Mouse (Mus musculus) forebrain, embryonic 14.5 days (tissue): ENCODE measurements around the gene Ap1g2. TPM values are rescaled to one million over a fixed set of nuclear protein-coding genes. Genes with fewer than 3 reads are reported as not detected.

Experiments
- ATAC-seq: fragments of 200-750 bp; cut with Nextera tagmentation; 2 replicates; pipeline ENCODE4 v1.8.0; 2017; ENCODE audit warnings: mild to moderate bottlenecking, moderate library complexity
- DNase-seq: peaks from one replicate; pipeline ENCODE4 v3.0.0-alpha.2; 2015; ENCODE audit warnings: low spot score
- H3K27ac ChIP-seq: fragments of 300-500 bp; sonication (generic); 2 replicates; pipeline ENCODE4 v1.5.1; 2014; ENCODE audit warnings: low read depth, mild to moderate bottlenecking, control low read depth, low read length, moderate library complexity
- H3K27me3 ChIP-seq: fragments of 300-500 bp; sonication (generic); replicated peaks from 2 replicates; pipeline ENCODE4 v1.6.1; 2014; ENCODE audit warnings: low read length, control low read depth, mixed read lengths; ENCODE audit not compliant: control insufficient read depth, insufficient read depth
- H3K36me3 ChIP-seq: fragments of 300-500 bp; sonication (generic); 2 replicates; pipeline ENCODE4 v1.6.1; 2014; ENCODE audit warnings: low read length, control low read depth; ENCODE audit not compliant: control insufficient read depth, insufficient read depth
- H3K4me1 ChIP-seq: fragments of 300-500 bp; sonication (generic); 2 replicates; pipeline ENCODE4 v1.6.1; 2014; ENCODE audit warnings: antibody characterized with exemption, low read length, control low read depth; ENCODE audit not compliant: control insufficient read depth, insufficient read depth
- H3K4me2 ChIP-seq: fragments of 300-500 bp; sonication (generic); 2 replicates; pipeline ENCODE4 v1.6.1; 2014; ENCODE audit warnings: mild to moderate bottlenecking, control low read depth, low read length
- H3K4me3 ChIP-seq: fragments of 300-500 bp; sonication (generic); 2 replicates; pipeline ENCODE4 v1.5.1; 2014; ENCODE audit warnings: low read depth, low read length, control low read depth
- H3K9ac ChIP-seq: fragments of 300-500 bp; sonication (generic); 2 replicates; pipeline ENCODE4 v1.6.1; 2014; ENCODE audit warnings: mild to moderate bottlenecking, low read length, control low read depth, moderate library complexity
- H3K9me3 ChIP-seq: fragments of 300-500 bp; sonication (generic); replicated peaks from 2 replicates; pipeline ENCODE4 v1.6.1; 2016; ENCODE audit warnings: low read length, control low read depth, mixed read lengths; ENCODE audit not compliant: control insufficient read depth
- WGBS: fragments of 180-500 bp; shearing (Covaris S2); extraction: QIAGEN DNeasy Blood & Tissue Kit; methylation state at CpG from one replicate; pipeline ENCODE4 v1.1.7; 2014; 5-methylcytosine and 5-hydroxymethylcytosine counted together
- polyA plus RNA-seq: library from polyadenylated mRNA; unstranded; fragments of >200 nt; fragmentation: Nextera tagmentation; extraction: Ambion mirVana; gene quantifications from 2 replicates; pipeline ENCODE4 v1.2.1, GENCODE M21; 2014

The Ap1g2 gene
- polyA plus RNA-seq, 1 experiment from 2014 or later, result 8.1 TPM

DNA sequence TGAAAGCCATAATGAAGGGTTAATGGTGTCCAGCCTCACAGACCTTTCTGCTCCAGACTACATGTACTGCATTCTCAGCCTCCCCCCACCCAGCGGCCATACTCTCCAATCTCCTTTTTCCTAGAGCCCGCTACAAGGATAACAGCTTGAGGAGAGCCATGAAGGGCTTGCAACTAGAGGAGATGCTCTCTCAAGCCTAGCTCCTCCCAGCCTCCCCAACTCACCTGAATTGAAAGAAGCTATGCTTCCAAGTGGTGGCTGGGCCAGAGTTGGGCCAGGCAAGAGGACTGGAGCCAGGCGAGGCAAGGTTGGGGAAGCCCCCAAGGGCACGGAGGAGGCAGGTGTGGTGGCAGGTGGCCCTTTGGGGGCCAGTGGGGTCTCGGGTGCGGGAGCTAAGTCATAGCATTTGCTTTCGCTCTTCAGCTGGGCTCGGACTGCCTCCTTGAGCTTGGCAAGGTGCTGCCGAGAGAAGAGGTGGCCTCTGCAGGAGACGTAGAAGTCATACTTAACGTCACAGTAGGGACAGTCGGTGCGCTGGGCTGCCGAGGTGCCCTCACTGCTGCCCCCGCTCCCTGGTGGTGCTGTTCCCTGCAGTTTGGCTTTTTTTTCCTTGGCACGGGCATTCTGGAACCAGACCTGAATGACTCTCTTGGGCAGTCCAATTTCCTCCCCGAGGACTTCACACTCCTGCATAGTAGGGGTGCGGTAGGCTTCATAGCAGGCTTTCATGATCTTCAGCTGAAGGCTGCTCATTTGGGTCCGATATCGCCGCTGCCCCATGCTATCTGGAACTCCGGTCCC, 42.6 kb downstream of the Ap1g2 start:
- Histone ChIP-seq H3K27me3 (no peaks in the 10 kb centered on the region), H3K4me3 (no peak overlapping the region), H3K9ac (no peak overlapping the region; the same call in 1 of the 2 replicates), H3K36me3 (peaks cover 85% of the 10 kb centered on the region), H3K9me3 (no peaks in the 10 kb centered on the region), H3K4me1 (peaks cover 35% of the 10 kb centered on the region), H3K4me2 (peak overlapping the region; percentile 38; the same call in 1 of the 2 replicates), H3K27ac (peak overlapping the region; percentile 63)
- DNase-seq (no peak), ATAC-seq (no peak)
- 91% methylated on average over 22 of the region's 22 CpGs for WGBS

- peak overlapping the region; percentile 63 for H3K27ac ChIP-seq
- no peaks in the 10 kb centered on the region for H3K9me3 ChIP-seq
- peak overlapping the region; percentile 38 for H3K4me2 ChIP-seq
- H3K36me3 ChIP-seq, result peaks cover 78% of the 10 kb centered on the region
- H3K4me3 ChIP-seq, result peak overlapping the region; percentile 8; the same call in 1 of the 2 replicates
- no peak for DNase-seq
- H3K27me3 ChIP-seq, result no peaks in the 10 kb centered on the region
- H3K9ac ChIP-seq, result peak overlapping the region; percentile 40
- 86% methylated on average over 5 of the region's 5 CpGs for WGBS
- H3K4me1 ChIP-seq, result peaks cover 40% of the 10 kb centered on the region
- no peak for ATAC-seq
Observed at GRCm38 (mm10) chr14:55063117-55063516, 43.3 kb downstream of the Ap1g2 start.

DNA sequence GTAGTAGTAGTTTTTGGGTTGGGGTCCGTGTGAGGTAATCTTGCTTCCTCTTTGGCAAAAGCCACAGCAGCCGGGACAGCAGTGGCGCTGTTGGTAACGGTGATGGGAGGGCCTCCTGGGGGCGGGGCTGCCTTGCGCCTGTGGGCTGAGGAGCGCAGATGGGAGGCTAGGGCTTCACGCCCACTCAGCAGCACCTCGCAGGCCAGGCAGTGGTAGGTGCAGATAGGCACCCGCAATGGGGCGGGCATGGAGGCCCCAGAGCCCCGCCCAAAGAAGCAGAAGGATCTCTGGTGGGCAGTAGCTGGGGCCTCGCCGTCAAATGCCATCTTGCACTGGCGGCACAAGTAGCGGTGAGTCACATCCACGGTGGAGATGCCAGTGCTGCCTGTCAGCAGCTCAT, 43.8 kb downstream of the Ap1g2 start:
- peak overlapping the region; percentile 38 for H3K4me2 ChIP-seq
- peak overlapping the region; percentile 8; the same call in 1 of the 2 replicates for H3K4me3 ChIP-seq
- H3K9me3 ChIP-seq, result no peaks in the 10 kb centered on the region
- ATAC-seq (peak; percentile 68), DNase-seq (peak; percentile 67)
- H3K27me3 ChIP-seq, result no peaks in the 10 kb centered on the region
- WGBS, result 27% methylated on average over 15 of the region's 17 CpGs
- peaks cover 75% of the 10 kb centered on the region for H3K36me3 ChIP-seq
- peaks cover 41% of the 10 kb centered on the region for H3K4me1 ChIP-seq
- H3K27ac ChIP-seq, result peak overlapping the region; percentile 63
- H3K9ac ChIP-seq, result peak overlapping the region; percentile 40

DNA sequence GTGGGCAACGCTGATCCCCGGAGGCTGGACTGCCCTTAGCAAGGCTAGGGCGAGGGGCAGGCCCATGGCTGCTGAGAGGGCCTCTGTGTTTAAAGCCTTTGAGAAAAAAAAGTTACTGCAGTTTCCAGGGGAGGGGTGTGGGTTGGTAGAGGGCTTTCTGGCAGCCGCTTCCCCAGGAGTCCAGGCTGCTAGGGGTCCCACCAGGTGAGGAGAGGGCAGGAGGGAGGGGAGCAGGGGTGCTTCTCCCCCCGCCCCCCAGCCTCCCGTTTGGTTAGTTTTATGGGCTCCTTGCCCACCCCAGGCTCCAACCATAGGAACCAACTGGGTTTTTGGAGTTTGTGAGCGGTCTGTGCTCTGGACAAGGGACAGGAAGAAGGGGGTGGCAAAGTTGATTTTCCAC, 44.5 kb downstream of the Ap1g2 start:
- Histone ChIP-seq H3K27ac (no peak overlapping the region; the same call in 1 of the 2 replicates), H3K4me3 (no peak overlapping the region), H3K9me3 (no peaks in the 10 kb centered on the region), H3K4me1 (peaks cover 47% of the 10 kb centered on the region), H3K27me3 (no peaks in the 10 kb centered on the region), H3K4me2 (peak overlapping the region; percentile 38), H3K36me3 (peaks cover 68% of the 10 kb centered on the region), H3K9ac (peak overlapping the region; percentile 25; the same call in 1 of the 2 replicates)
- DNase-seq, result no peak
- WGBS, result 47% methylated on average over 7 of the region's 7 CpGs
- ATAC-seq, result no peak

DNA sequence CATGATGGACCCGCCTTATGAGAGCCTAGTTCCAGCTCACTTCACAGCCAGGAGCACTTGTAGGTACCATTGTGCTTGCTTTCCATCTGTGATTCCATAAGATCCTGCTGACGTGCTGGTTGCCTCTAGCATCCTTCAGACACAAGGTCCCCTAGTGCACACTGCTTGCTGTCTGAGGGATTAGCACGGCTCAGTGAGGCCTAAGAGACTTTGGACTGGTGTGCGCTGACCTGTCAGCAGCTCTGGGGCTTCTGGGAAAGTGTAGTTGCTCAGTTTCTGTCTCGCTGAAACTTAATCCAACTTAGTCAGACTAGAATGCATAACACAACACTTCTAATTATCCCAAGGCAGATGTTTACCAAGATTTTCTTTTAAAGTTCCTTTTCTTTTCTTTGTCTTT, 46.5 kb downstream of the Ap1g2 start:
- H3K9ac ChIP-seq, result peak overlapping the region; percentile 29; the same call in 1 of the 2 replicates
- ATAC-seq (no peak), DNase-seq (no peak)
- H3K4me1 ChIP-seq, result peaks cover 59% of the 10 kb centered on the region
- peak overlapping the region; percentile 8; the same call in 1 of the 2 replicates for H3K4me3 ChIP-seq
- 24% methylated on average over 5 of the region's 5 CpGs for WGBS
- peaks cover 51% of the 10 kb centered on the region for H3K36me3 ChIP-seq
- H3K27ac ChIP-seq, result 0 out of 2 replicates have a peak overlapping the region, but pooled peaks have one; percentile 41
- no peaks in the 10 kb centered on the region for H3K27me3 ChIP-seq
- peak overlapping the region; percentile 65 for H3K4me2 ChIP-seq
- H3K9me3 ChIP-seq, result no peaks in the 10 kb centered on the region

DNA sequence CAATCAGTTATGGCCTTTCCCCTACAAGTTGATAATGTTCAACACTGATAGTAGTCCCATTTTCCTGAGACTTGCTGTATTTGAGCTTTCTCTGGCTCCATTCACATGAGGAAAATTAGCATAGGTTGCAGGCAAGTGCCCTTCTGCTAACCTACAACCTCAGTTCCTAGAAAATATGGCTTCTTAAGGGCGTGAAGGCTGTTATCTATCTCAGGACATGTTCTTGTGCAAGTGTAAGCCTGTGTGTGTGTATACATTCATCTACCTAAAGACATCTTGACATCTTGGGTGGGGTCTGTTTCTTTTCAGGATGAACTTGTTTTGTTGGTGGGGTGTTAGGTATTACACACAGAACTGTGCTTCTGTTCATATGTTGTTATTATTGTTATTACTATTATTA, 47.4 kb downstream of the Ap1g2 start:
- 91% methylated on average over 1 of the region's 1 CpGs for WGBS
- Histone ChIP-seq H3K4me2 (peak overlapping the region; percentile 65), H3K4me1 (peaks cover 59% of the 10 kb centered on the region), H3K27me3 (no peaks in the 10 kb centered on the region), H3K9me3 (no peaks in the 10 kb centered on the region), H3K9ac (no peak overlapping the region), H3K36me3 (peaks cover 42% of the 10 kb centered on the region), H3K4me3 (peak overlapping the region; percentile 15), H3K27ac (no peak overlapping the region)
- DNase-seq, result no peak
- no peak for ATAC-seq

GRCm38 (mm10) chr14:55055167-55055834, 51.1 kb downstream of the Ap1g2 start:
- peak; percentile 94 for DNase-seq
- ATAC-seq, result peak; percentile 40
- H3K27me3 ChIP-seq, result no peaks in the 10 kb centered on the region
- peak overlapping the region; percentile 63 for H3K9ac ChIP-seq
- no peaks in the 10 kb centered on the region for H3K9me3 ChIP-seq
- H3K4me2 ChIP-seq, result peak overlapping the region; percentile 65
- peak overlapping the region; percentile 32 for H3K4me3 ChIP-seq
- peaks cover 42% of the 10 kb centered on the region for H3K4me1 ChIP-seq
- 38% methylated on average over 11 of the region's 11 CpGs for WGBS
- H3K27ac ChIP-seq, result peak overlapping the region; percentile 98
- peaks cover 15% of the 10 kb centered on the region for H3K36me3 ChIP-seq

DNA sequence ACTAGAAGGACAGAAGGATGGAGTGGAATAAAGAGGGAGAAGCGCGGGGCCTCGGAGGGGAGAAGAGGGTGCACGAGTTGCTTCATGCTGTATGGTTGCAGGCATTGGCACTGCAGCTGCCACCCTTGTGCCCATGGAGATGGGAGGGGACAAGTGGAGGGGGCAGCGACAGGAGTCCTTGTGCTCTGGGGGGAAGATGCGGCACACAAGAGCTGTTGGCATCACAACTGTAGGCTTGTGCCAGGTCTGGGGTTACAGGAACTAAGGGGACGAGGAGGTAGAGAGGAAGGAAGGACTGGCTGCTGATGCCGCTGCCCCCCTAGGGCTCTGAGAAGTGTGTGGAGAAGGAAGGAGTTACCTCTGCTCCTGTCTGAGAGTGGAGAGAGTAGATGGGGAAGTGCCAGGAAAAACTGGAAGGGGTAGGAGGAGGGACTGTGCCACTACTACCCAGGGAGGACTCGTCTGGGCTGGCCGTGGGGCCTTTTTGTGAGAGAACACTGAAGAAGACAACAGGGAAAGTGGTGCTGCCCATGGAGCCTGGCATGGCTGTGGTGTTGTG, 52.1 kb downstream of the Ap1g2 start:
- DNase-seq (peak; percentile 88), ATAC-seq (peak; percentile 33)
- peak overlapping the region; percentile 65 for H3K4me2 ChIP-seq
- H3K9ac ChIP-seq, result peak overlapping the region; percentile 63
- H3K27ac ChIP-seq, result peak overlapping the region; percentile 98
- 36% methylated on average over 10 of the region's 10 CpGs for WGBS
- no peaks in the 10 kb centered on the region for H3K27me3 ChIP-seq
- H3K4me1 ChIP-seq, result peaks cover 36% of the 10 kb centered on the region
- peaks cover 5% of the 10 kb centered on the region; the same call in 1 of the 2 replicates for H3K36me3 ChIP-seq
- H3K4me3 ChIP-seq, result peak overlapping the region; percentile 32
- H3K9me3 ChIP-seq, result no peaks in the 10 kb centered on the region
